Mouse (Mus musculus): Measurements from ENCODE around the gene Ltbr.

DNA sequence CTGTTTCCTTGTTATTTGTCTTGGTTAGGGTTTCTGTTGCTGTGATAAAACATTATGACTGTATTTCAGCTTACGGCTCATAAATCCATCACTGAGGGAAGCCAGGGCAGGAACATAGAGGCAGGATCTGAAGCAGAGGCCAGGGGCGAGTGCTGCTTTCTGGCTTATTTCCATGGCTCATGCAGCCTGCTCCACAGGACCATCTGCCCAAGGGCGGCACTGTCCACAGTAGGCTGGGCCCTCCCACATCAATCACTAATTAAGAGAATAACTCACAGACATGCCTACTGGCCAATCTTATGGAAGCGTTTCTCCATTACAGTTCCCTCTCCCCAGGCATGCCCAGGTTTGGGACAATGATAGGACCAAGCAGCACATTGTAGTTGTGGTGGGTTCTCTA is 10.4 kb downstream of the Ltbr start:
- no peak for TF ChIP-seq CTCF (IDR thresholded peaks at IDR 0.05; ENCODE audit: control insufficient read depth, insufficient read depth, insufficient replicate concordance, low read depth, low read length)
- TF ChIP-seq POLR2A (IDR thresholded peaks at IDR 0.05; ENCODE audit: control insufficient read depth, low read depth, low read length) = no peak
